Mouse (Mus musculus): ENCODE data around the gene BC049762. TPM values are rescaled to one million over a fixed set of nuclear protein-coding genes. Genes with fewer than 3 reads are reported as not detected.

Gene BC049762
- 0.35 and 0.50 TPM in 2 replicates for polyA plus RNA-seq (2012; rRNA removed)

GRCm38 (mm10) chr11:51262342-51263285 is at the start of gene BC049762:
Gene BC049762 (minus strand): TSS chr11:51263046.

DNA sequence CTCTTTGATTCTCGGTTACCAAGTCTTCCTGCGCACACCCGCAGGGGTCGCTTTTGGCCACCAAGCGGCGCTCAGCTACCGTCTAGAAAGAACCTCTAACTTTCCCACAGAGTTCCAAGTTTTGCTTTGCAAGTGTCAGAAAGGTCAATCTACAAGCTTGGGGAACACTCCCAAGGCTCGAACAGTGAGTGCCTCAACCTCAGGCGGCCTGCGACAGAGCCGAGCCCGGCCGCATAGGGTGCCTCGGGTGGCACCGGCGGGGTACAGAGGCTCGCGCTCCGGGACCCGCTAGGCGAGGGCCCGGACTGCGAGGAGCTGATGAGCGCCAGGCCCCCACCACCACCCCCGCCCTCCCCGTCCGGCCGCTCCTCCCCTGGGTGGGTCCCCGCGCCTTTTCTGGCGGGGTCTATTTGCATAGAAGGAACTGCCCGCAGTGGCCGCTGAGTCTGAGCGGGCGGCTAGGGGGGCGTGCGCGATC is 26.8 kb upstream of the BC049762 start, which contains the start of gene Col23a1:
TSS of gene Col23a1 (plus strand) at position 357 of the 478 bp plus-strand sequence.

GRCm38 (mm10) chr11:51261680-51262219 is 1.1 kb downstream of the BC049762 start, which contains the start of gene Clk4:
Gene Clk4 (plus strand): TSS chr11:51261730.

DNA sequence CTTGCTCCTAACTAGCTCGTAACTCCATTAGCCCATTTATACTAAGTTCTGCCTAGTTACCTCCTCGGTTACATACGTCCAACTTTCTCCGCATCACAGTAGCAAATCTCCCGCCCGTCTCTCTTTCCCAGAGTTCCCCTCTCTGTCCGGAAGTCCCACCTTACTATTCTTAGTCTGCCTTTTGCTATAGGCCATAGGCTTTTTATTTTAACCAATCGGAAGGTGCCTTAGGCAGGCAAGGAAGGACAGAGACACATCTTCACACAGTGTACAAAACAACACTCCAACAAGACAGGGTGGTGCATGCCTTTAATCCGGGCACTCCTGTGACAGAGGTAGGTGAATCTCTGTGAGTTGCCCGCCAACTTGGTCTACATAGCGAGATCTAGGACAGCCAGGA is 42.5 kb downstream of the BC049762 start, which contains the start of gene Gm12569:
TSS of gene Gm12569 (plus strand) at position 166 of the 400 bp plus-strand sequence.

Other genes with a start within 250 kb of the BC049762 start
- not detected in 2 replicates for gene Olfr54, start 248.8 kb downstream of the BC049762 start, polyA plus RNA-seq (2012; rRNA removed)
- not detected in 2 replicates for gene Olfr1375, start 214.9 kb downstream of the BC049762 start, polyA plus RNA-seq (2012; rRNA removed)
- 1.8 and 2.6 TPM in 2 replicates for gene Zfp354a, start 203.8 kb downstream of the BC049762 start, polyA plus RNA-seq (2012; rRNA removed)
- gene Gm12569, start 42.6 kb downstream of the BC049762 start, polyA plus RNA-seq (2012; rRNA removed): not detected in 2 replicates
- gene Clk4, start 1.3 kb downstream of the BC049762 start, polyA plus RNA-seq (2012; rRNA removed): 66.1 and 71.3 TPM in 2 replicates
- gene Col23a1, start 26.9 kb upstream of the BC049762 start, polyA plus RNA-seq (2012; rRNA removed): 0.13 and 0.15 TPM in 2 replicates

Data from liver, embryonic 18 days (tissue).